Mouse (Mus musculus): Measurements from ENCODE around the gene Ttc32. TPM values are rescaled to one million over a fixed set of nuclear protein-coding genes. Genes with fewer than 3 reads are reported as not detected.

The Ttc32 gene
- total RNA-seq (2023): 10 to 100 TPM; 12.0 to 12.1 TPM

GRCm38 (mm10) chr12:9029888-9030723, at the start of gene Ttc32:
Gene Ttc32 (plus strand): TSS chr12:9029997.

Other genes starting within 250 kb of the Ttc32 start
- 10 to 100 TPM; 89.3 to 92.0 TPM for gene Laptm4a, start 108.3 kb upstream of the Ttc32 start, total RNA-seq (2023)
- gene Matn3, start 82.1 kb upstream of the Ttc32 start, total RNA-seq (2023): not detected
- gene Wdr35, start 56.1 kb upstream of the Ttc32 start, total RNA-seq (2023): 1 to 10 TPM in 1 of 2 experiments, under 1 TPM in 1; 0.83 to 1.5 TPM